Mouse (Mus musculus): ENCODE data around the gene Timm22. TPM values are rescaled to one million over a fixed set of nuclear protein-coding genes. Genes with fewer than 3 reads are reported as not detected.

Gene Timm22
- polyA plus RNA-seq, 1 experiment from 2014 or later = 99.8 TPM

GRCm38 (mm10) chr11:76399587-76400330, 7.0 kb upstream of the Timm22 start:
- Histone ChIP-seq H3K4me1 (ENCODE audit: control insufficient read depth, insufficient read depth, low read depth, low read length) (peaks cover 12% of the 10 kb centered on the region), H3K4me3 (ENCODE audit: low read length) (peak overlapping the region; percentile 91), H3K4me2 (ENCODE audit: low read length) (peak overlapping the region; percentile 97), H3K9me3 (ENCODE audit: control insufficient read depth, low read length) (no peaks in the 10 kb centered on the region), H3K9ac (ENCODE audit: low read depth, low read length) (peak overlapping the region; percentile 81; the same call in 1 of the 2 replicates), H3K27ac (ENCODE audit: low read depth, low read length) (peak overlapping the region; percentile 90), H3K36me3 (ENCODE audit: control insufficient read depth, insufficient read depth, low read length) (no peaks in the 10 kb centered on the region), H3K27me3 (replicated peaks; ENCODE audit: control insufficient read depth, insufficient read depth, low read length) (no peaks in the 10 kb centered on the region)
- ATAC-seq = peak; percentile 34; the same call in 1 of the 2 replicates
- WGBS = 9% methylated on average over 11 of the region's 11 CpGs

- Histone ChIP-seq H3K4me1 (ENCODE audit: control insufficient read depth, insufficient read depth, low read depth, low read length) (peaks cover 10% of the 10 kb centered on the region), H3K4me2 (ENCODE audit: low read length) (no peak overlapping the region), H3K9me3 (ENCODE audit: control insufficient read depth, low read length) (no peaks in the 10 kb centered on the region), H3K4me3 (ENCODE audit: low read length) (no peak overlapping the region), H3K36me3 (ENCODE audit: control insufficient read depth, insufficient read depth, low read length) (no peaks in the 10 kb centered on the region), H3K27ac (ENCODE audit: low read depth, low read length) (no peak overlapping the region), H3K9ac (ENCODE audit: low read depth, low read length) (no peak overlapping the region), H3K27me3 (replicated peaks; ENCODE audit: control insufficient read depth, insufficient read depth, low read length) (no peaks in the 10 kb centered on the region)
- no peak for ATAC-seq
- WGBS = 55% methylated on average over 10 of the region's 10 CpGs
These were observed 5.4 kb upstream of the Timm22 start for GRCm38 (mm10) chr11:76401398-76401797.

GRCm38 (mm10) chr11:76405113-76405512, 1.6 kb upstream of the Timm22 start:
- Histone ChIP-seq H3K4me2 (ENCODE audit: low read length) (no peak overlapping the region), H3K9me3 (ENCODE audit: control insufficient read depth, low read length) (no peaks in the 10 kb centered on the region), H3K27ac (ENCODE audit: low read depth, low read length) (no peak overlapping the region), H3K36me3 (ENCODE audit: control insufficient read depth, insufficient read depth, low read length) (no peaks in the 10 kb centered on the region), H3K4me1 (ENCODE audit: control insufficient read depth, insufficient read depth, low read depth, low read length) (peaks cover 7% of the 10 kb centered on the region), H3K27me3 (replicated peaks; ENCODE audit: control insufficient read depth, insufficient read depth, low read length) (no peaks in the 10 kb centered on the region), H3K4me3 (ENCODE audit: low read length) (no peak overlapping the region), H3K9ac (ENCODE audit: low read depth, low read length) (no peak overlapping the region)
- WGBS = 67% methylated on average over 4 of the region's 4 CpGs
- ATAC-seq = no peak

- H3K4me2 ChIP-seq (ENCODE audit: low read length) = no peak overlapping the region
- WGBS = 89% methylated on average over 5 of the region's 5 CpGs
- no peak for ATAC-seq
These were observed 1.0 kb upstream of the Timm22 start for GRCm38 (mm10) chr11:76405626-76406264.

GRCm38 (mm10) chr11:76410826-76411225, 4.1 kb downstream of the Timm22 start:
- Histone ChIP-seq H3K4me3 (ENCODE audit: low read length) (no peak overlapping the region), H3K4me2 (ENCODE audit: low read length) (no peak overlapping the region), H3K27me3 (replicated peaks; ENCODE audit: control insufficient read depth, insufficient read depth, low read length) (no peaks in the 10 kb centered on the region), H3K36me3 (ENCODE audit: control insufficient read depth, insufficient read depth, low read length) (peaks cover 13% of the 10 kb centered on the region), H3K9me3 (ENCODE audit: control insufficient read depth, low read length) (no peaks in the 10 kb centered on the region), H3K9ac (ENCODE audit: low read depth, low read length) (no peak overlapping the region), H3K4me1 (ENCODE audit: control insufficient read depth, insufficient read depth, low read depth, low read length) (peaks cover 7% of the 10 kb centered on the region), H3K27ac (ENCODE audit: low read depth, low read length) (no peak overlapping the region)
- 72% methylated on average over 12 of the region's 12 CpGs for WGBS
- no peak for ATAC-seq

More at GRCm38 (mm10) chr11:76405626-76406264, 1.0 kb upstream of the Timm22 start:
- H3K4me1 ChIP-seq (ENCODE audit: control insufficient read depth, insufficient read depth, low read depth, low read length) = peaks cover 7% of the 10 kb centered on the region
- H3K9me3 ChIP-seq (ENCODE audit: control insufficient read depth, low read length) = no peaks in the 10 kb centered on the region
- H3K27me3 ChIP-seq (replicated peaks; ENCODE audit: control insufficient read depth, insufficient read depth, low read length) = no peaks in the 10 kb centered on the region
- H3K4me3 ChIP-seq (ENCODE audit: low read length) = no peak overlapping the region
- H3K36me3 ChIP-seq (ENCODE audit: control insufficient read depth, insufficient read depth, low read length) = no peaks in the 10 kb centered on the region
- H3K9ac ChIP-seq (ENCODE audit: low read depth, low read length) = no peak overlapping the region
- H3K27ac ChIP-seq (ENCODE audit: low read depth, low read length) = no peak overlapping the region

- H3K27me3 ChIP-seq (replicated peaks; ENCODE audit: control insufficient read depth, insufficient read depth, low read length) = no peaks in the 10 kb centered on the region
- H3K9ac ChIP-seq (ENCODE audit: low read depth, low read length) = no peak overlapping the region
- H3K4me3 ChIP-seq (ENCODE audit: low read length) = no peak overlapping the region
- H3K4me1 ChIP-seq (ENCODE audit: control insufficient read depth, insufficient read depth, low read depth, low read length) = peaks cover 3% of the 10 kb centered on the region; the same call in 1 of the 2 replicates
- ATAC-seq = 0 out of 2 replicates have a peak, but pooled peaks have one; percentile 18
- WGBS = 70% methylated on average over 4 of the region's 4 CpGs
- H3K9me3 ChIP-seq (ENCODE audit: control insufficient read depth, low read length) = no peaks in the 10 kb centered on the region
- H3K36me3 ChIP-seq (ENCODE audit: control insufficient read depth, insufficient read depth, low read length) = peaks cover 31% of the 10 kb centered on the region
- no peak overlapping the region for H3K27ac ChIP-seq (ENCODE audit: low read depth, low read length)
- no peak overlapping the region for H3K4me2 ChIP-seq (ENCODE audit: low read length)
These were observed 6.5 kb downstream of the Timm22 start for GRCm38 (mm10) chr11:76413202-76413601.

GRCm38 (mm10) chr11:76415001-76415400, 8.2 kb downstream of the Timm22 start:
- Histone ChIP-seq H3K4me3 (ENCODE audit: low read length) (no peak overlapping the region), H3K9me3 (ENCODE audit: control insufficient read depth, low read length) (no peaks in the 10 kb centered on the region), H3K27ac (ENCODE audit: low read depth, low read length) (no peak overlapping the region), H3K27me3 (replicated peaks; ENCODE audit: control insufficient read depth, insufficient read depth, low read length) (no peaks in the 10 kb centered on the region), H3K4me2 (ENCODE audit: low read length) (no peak overlapping the region), H3K9ac (ENCODE audit: low read depth, low read length) (no peak overlapping the region), H3K36me3 (ENCODE audit: control insufficient read depth, insufficient read depth, low read length) (peaks cover 43% of the 10 kb centered on the region), H3K4me1 (ENCODE audit: control insufficient read depth, insufficient read depth, low read depth, low read length) (peaks cover 11% of the 10 kb centered on the region)
- 91% methylated on average over 4 of the region's 4 CpGs for WGBS
- ATAC-seq = no peak

- WGBS = 63% methylated on average over 2 of the region's 2 CpGs
These were observed 9.2 kb downstream of the Timm22 start for GRCm38 (mm10) chr11:76415985-76416384.

GRCm38 (mm10) chr11:76418423-76418822, 11.7 kb downstream of the Timm22 start:
- H3K9ac ChIP-seq (ENCODE audit: low read depth, low read length) = no peak overlapping the region; the same call in 1 of the 2 replicates
- no peak overlapping the region for H3K4me2 ChIP-seq (ENCODE audit: low read length)
- peak overlapping the region; percentile 50 for H3K27ac ChIP-seq (ENCODE audit: low read depth, low read length)
- H3K27me3 ChIP-seq (replicated peaks; ENCODE audit: control insufficient read depth, insufficient read depth, low read length) = no peaks in the 10 kb centered on the region
- no peaks in the 10 kb centered on the region for H3K9me3 ChIP-seq (ENCODE audit: control insufficient read depth, low read length)
- peak; percentile 61 for ATAC-seq
- peaks cover 57% of the 10 kb centered on the region for H3K36me3 ChIP-seq (ENCODE audit: control insufficient read depth, insufficient read depth, low read length)
- 53% methylated on average over 8 of the region's 8 CpGs for WGBS
- no peak overlapping the region for H3K4me3 ChIP-seq (ENCODE audit: low read length)
- peaks cover 11% of the 10 kb centered on the region for H3K4me1 ChIP-seq (ENCODE audit: control insufficient read depth, insufficient read depth, low read depth, low read length)

More at GRCm38 (mm10) chr11:76415985-76416384, 9.2 kb downstream of the Timm22 start:
- Histone ChIP-seq H3K27ac (ENCODE audit: low read depth, low read length) (no peak overlapping the region), H3K27me3 (replicated peaks; ENCODE audit: control insufficient read depth, insufficient read depth, low read length) (no peaks in the 10 kb centered on the region), H3K4me3 (ENCODE audit: low read length) (no peak overlapping the region), H3K9ac (ENCODE audit: low read depth, low read length) (no peak overlapping the region), H3K36me3 (ENCODE audit: control insufficient read depth, insufficient read depth, low read length) (peaks cover 43% of the 10 kb centered on the region), H3K4me2 (ENCODE audit: low read length) (no peak overlapping the region), H3K4me1 (ENCODE audit: control insufficient read depth, insufficient read depth, low read depth, low read length) (peaks cover 11% of the 10 kb centered on the region), H3K9me3 (ENCODE audit: control insufficient read depth, low read length) (no peaks in the 10 kb centered on the region)
- ATAC-seq = no peak
